Mouse (Mus musculus) ES-E14 (cell line): Measurements from ENCODE around the gene Apba2.

Source experiments
- CHD2 ChIP-seq: IDR thresholded peaks from 2 replicates; pipeline ENCODE4 v1.6.1; 2014; ENCODE audit warnings: mild to moderate bottlenecking, low read depth, low read length, inconsistent platforms
- MAFK ChIP-seq: IDR thresholded peaks from 2 replicates; pipeline ENCODE4 v1.6.1; 2014; ENCODE audit warnings: mild to moderate bottlenecking, low read depth, low read length, inconsistent platforms; ENCODE audit not compliant: insufficient read depth
- ZNF384 ChIP-seq: IDR thresholded peaks from 2 replicates; pipeline ENCODE4 v1.6.1; 2012; ENCODE audit warnings: low read depth, low read length, inconsistent platforms

DNA sequence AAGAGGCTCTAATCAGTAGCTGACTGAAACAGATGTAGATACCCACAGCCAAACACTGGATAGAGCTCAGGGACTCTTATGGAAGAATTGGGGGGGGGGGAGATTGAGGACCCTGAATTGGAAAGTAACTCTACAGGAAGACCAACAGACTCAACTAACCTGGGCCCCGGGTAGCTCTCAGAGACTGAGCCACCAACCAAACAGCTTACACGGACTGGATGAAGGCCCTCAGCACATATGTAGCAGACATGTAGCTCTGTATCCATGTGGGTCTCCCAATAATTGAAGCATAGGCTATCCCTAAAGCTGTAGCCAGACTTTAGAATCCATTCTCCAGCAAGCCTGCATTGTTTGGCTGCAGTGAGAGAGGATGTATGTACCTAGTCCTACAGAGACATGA, 190.3 kb downstream of the Apba2 start:
- TF ChIP-seq CHD2 (no peak), MAFK (no peak), ZNF384 (no peak)
